Mouse (Mus musculus) adrenal gland, postnatal 4 days (tissue): ENCODE results near the gene Disc1. TPM values are rescaled to one million over a fixed set of nuclear protein-coding genes. Genes with fewer than 3 reads are reported as not detected.

Experiments
- DNase-seq, 2 experiments: peaks; one replicate each; pipeline ENCODE4 v3.0.0; 2021 to 2022; ENCODE audit warnings: low spot score in 2 of 2, mixed read lengths in 2 of 2
- microRNA-seq: library from miRNA; unstranded; fragments of <30 nt; microRNA quantifications from one replicate; pipeline ENCODE4 v1.2.0, GENCODE M21; 2021
- total RNA-seq, 2 experiments: library from RNA; stranded (reverse); gene quantifications; 2 replicates each; pipeline ENCODE4 v1.2.3; 2021

Disc1 gene
- total RNA-seq, 2 experiments from 2014 or later = 4.1 to 4.8 TPM

DNA sequence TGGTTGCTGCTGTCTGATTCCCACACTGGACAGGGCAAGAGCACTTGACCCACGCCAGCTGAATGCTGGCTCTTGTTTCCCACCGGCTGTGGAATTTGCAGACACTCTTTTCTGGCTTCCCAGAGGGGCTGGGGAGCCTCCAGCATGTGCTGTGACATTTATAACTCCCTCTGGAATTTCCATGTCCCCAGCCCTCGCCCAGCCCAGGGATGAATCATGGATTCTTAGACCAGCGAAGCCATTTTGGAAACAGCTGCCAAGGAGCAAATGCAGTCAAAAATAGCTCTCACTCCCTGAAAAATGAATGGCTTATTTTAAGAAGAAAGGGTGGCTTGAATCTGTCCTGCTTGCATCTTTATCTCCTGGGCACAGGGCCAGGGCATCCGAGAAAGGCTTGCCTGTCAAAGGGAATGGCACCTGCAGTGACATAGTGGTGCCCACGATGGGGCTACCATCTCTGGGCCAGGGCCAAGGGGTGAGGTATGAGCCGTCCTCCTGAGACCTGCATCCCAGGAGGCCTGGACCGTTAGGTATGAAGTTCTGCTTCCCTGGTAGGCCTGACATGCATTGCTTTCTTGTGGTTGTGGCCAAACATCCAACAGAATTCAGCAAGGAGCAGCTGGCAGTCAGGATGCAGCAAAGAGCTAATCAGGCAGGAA lies 239.1 kb downstream of the Disc1 start:
- DNase-seq = no peak

DNA sequence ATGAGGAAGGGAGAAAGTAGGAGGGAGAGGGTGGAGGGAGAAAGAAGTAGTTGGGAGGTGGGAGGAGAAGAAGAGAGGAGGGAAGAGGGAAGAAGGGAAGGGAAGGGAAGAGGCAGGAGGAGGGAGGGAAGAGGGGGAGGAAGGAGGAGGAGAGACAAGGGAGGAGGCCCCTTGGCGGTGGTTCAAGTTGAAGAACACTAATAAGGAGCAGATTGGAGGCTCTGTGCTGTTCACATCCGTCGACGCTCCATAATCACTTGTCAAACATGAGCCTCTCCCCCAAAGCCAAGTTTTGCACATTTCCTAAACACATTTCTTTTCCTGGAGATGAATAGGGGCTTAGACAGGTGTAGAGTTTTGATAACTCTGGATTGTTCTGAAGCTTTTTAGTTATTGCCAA lies 245.3 kb downstream of the Disc1 start:
- no peak for DNase-seq

DNA sequence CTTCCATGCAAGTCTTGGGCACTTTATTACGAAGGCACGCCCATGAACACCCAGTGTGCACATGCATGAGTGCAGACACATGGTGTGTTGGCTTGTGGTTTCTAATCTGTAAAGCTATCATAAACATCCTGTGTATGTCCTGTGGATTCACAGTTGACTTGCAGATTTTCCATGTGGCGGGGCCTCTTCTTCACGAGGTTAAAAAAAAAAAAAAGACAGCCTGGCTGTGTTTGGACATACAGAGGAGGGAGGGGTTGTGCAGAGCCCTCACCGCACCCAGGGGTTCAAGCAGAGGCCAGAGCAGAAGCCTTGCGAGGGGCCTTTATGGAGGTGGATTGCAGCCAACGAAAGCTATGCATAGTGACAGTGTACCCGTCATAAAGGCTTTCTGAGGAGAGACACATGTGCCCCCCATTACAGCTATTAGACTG lies 248.0 kb downstream of the Disc1 start:
- no peak for DNase-seq

- DNase-seq = no peak
These were observed 252.7 kb downstream of the Disc1 start for GRCm38 (mm10) chr8:125306665-125307064.

GRCm38 (mm10) chr8:125309985-125310384 lies 256.0 kb downstream of the Disc1 start:
- DNase-seq = no peak

Small RNAs within 50 kb of the gene (microRNA-seq; reads per million reads assigned to microRNA genes)
- gene Gm22197 = not detected

Other genes with a start within 250 kb of the Disc1 start
- gene Gnpat, start 191.2 kb upstream of the Disc1 start, total RNA-seq = 100 to 1,000 TPM; 105 to 106 TPM
- gene 2810004N23Rik, start 191.1 kb upstream of the Disc1 start, total RNA-seq = 10 to 100 TPM; 37.8 to 38.9 TPM
- gene Exoc8, start 156.5 kb upstream of the Disc1 start, total RNA-seq = 10 to 100 TPM; 17.1 to 19.8 TPM
- 10 to 100 TPM; 26.1 to 28.0 TPM for gene Sprtn, start 156.3 kb upstream of the Disc1 start, total RNA-seq
- gene Egln1, start 104.9 kb upstream of the Disc1 start, total RNA-seq = 10 to 100 TPM; 45.2 to 47.4 TPM
- gene Tsnax, start 41.2 kb upstream of the Disc1 start, total RNA-seq = 10 to 100 TPM; 83.6 to 88.4 TPM